18 mouse cellular contexts compared by ENCODE assay signal in genomic region chr16:22366040-22366439, GRCm38 (mm10).
DNase-seq lines count a peak whose midpoint lies in the region; ATAC-seq lines count a peak whose summit lies in the region.
"Had no signal": no experiment of that assay in that cellular context is flagged by ENCODE, and none has a peak within 500 bp of the region (broad histone marks: within the 10 kb centered on the region; RNA-seq: fewer than 3 reads in every experiment).

No protein-coding gene starts in this region.

- no peak for DNase-seq in frontal cortex, postnatal 25 days (ENCODE audit: low spot score in 2 of 2)
- DNase-seq in layer of hippocampus, adult 9-11 months: peak; percentile 47
- no peak for DNase-seq in layer of hippocampus, adult 9-10 months (ENCODE audit: low spot score)
- DNase-seq in right cerebral cortex, postnatal 25 days: peak; percentile 23
- no peak for DNase-seq in right cerebral cortex, postnatal 14 days
- no peak for DNase-seq in kidney, postnatal 25 days
- DNase-seq in kidney, postnatal 36 days: no peak
- DNase-seq: adrenal gland, postnatal 10 days; cerebellum, adult 8-10 months; cerebellum, postnatal 36 days; gastrocnemius, adult 2 months; kidney, adult 2 months; lung, postnatal 4 days; thymus, adult 18-20 months; thymus, postnatal 36 days had no signal

- ATAC-seq in frontal cortex, adult (ENCODE audit: low TSS enrichment): peak; percentile 91
- ATAC-seq: forebrain, embryonic 13.5 days; midbrain, embryonic 16.5 days had no signal

Comparison
In these comparisons a context has a peak if more than half of its experiments do, and no peak if none do; other contexts are left out.
1. DNase-seq: peak in layer of hippocampus, adult 9-11 months (single experiment) and right cerebral cortex, postnatal 25 days (single experiment); none in frontal cortex, postnatal 25 days (0 of 2), layer of hippocampus, adult 9-10 months (single experiment), right cerebral cortex, postnatal 14 days (single experiment), kidney, postnatal 25 days (0 of 2) and kidney, postnatal 36 days (0 of 2).